Mouse (Mus musculus) granulocyte monocyte progenitor cell, adult 5-6 weeks (primary cell): ENCODE results near the gene Begain. TPM values are rescaled to one million over a fixed set of nuclear protein-coding genes. Genes with fewer than 3 reads are reported as not detected.

Source experiments
- ATAC-seq: replicated peaks from 2 replicates; pipeline ENCODE4 v1.8.0; 2016; ENCODE audit warnings: mild to moderate bottlenecking, moderate TSS enrichment, inconsistent platforms; ENCODE audit not compliant: poor library complexity, severe bottlenecking
- total RNA-seq, 2 experiments: library from RNA; stranded (forward) in 1 of 2; stranded (reverse) in 1 of 2; fragments of 200-712, 200-1000 nt in 1 of 2; fragments of >200 nt in 1 of 2; fragmentation: Nextera tagmentation in 1 of 2; gene quantifications; 2 replicates each; pipeline ENCODE4 v1.2.3; 2014 to 2017

Begain gene
- total RNA-seq, 2 experiments from 2014 or later = not detected

GRCm38 (mm10) chr12:108984471-108984870 is 83.5 kb downstream of the Begain start:
- ATAC-seq = no peak

GRCm38 (mm10) chr12:108983496-108983895 is 84.5 kb downstream of the Begain start:
- ATAC-seq = peak; percentile 44

- no peak for ATAC-seq
Measured at GRCm38 (mm10) chr12:108982684-108982960, 85.4 kb downstream of the Begain start.

Other genes starting within 250 kb of the Begain start
- 0.34 and 2.9 TPM in 2 replicates for gene Slc25a29, start 232.3 kb downstream of the Begain start, total RNA-seq (2014; fragmentation: Nextera tagmentation)
- gene Slc25a29, start 232.3 kb downstream of the Begain start, total RNA-seq (2017) = 0.39 and 2.9 TPM in 2 replicates
- gene Slc25a47, start 232.2 kb downstream of the Begain start, total RNA-seq (2014; fragmentation: Nextera tagmentation) = 8.6 and 10.8 TPM in 2 replicates
- gene Slc25a47, start 232.2 kb downstream of the Begain start, total RNA-seq (2017) = 2.4 and 5.2 TPM in 2 replicates
- 7.9 and 16.6 TPM in 2 replicates for gene Wdr25, start 174.6 kb downstream of the Begain start, total RNA-seq (2014; fragmentation: Nextera tagmentation)
- 3.4 and 8.1 TPM in 2 replicates for gene Wdr25, start 174.6 kb downstream of the Begain start, total RNA-seq (2017)
- 27.5 and 42.9 TPM in 2 replicates for gene Wars, start 174.0 kb downstream of the Begain start, total RNA-seq (2014; fragmentation: Nextera tagmentation)
- 65.5 and 69.5 TPM in 2 replicates for gene Wars, start 174.0 kb downstream of the Begain start, total RNA-seq (2017)